Mouse (Mus musculus): Measurements from ENCODE around the gene Elmod1. TPM values are rescaled to one million over a fixed set of nuclear protein-coding genes. Genes with fewer than 3 reads are reported as not detected.

Gene Elmod1
- not detected for polyA plus RNA-seq (2017; shearing (Covaris generic))

DNA sequence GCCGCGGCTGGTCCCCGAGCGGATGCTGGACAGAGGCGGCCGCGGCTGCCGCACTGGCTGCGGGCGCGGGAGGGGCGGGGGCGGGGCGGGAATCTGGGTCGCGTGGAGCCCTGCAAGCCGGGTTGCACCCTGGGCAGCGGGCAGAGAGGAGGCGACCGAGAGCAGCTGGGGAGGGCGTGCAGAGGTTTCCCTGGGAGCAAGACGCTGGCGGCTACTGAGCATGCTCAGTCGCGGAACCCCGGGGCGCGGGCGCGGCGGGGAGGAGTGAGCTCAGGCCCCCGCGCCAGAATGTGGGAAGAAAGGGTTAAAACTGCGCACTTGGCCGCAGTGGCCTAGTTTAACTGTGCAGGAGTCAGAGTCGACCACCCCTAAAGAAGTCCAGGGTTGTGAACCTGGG lies at the start of gene Elmod1:
Gene Elmod1, minus strand, starts transcription at position 180 of the 397 bp plus-strand sequence.

Other genes starting within 250 kb of the Elmod1 start
- gene Slc35f2, start 203.8 kb downstream of the Elmod1 start, polyA plus RNA-seq (2017; shearing (Covaris generic)) = 22.2 TPM
- not detected for gene Sln, start 125.1 kb downstream of the Elmod1 start, polyA plus RNA-seq (2017; shearing (Covaris generic))
- gene Tnfaip8l3, start 93.1 kb upstream of the Elmod1 start, polyA plus RNA-seq (2017; shearing (Covaris generic)) = not detected

Data from activated CD4-positive, CD25-positive, alpha-beta regulatory T cell, adult 9 weeks (primary cell).